ENCODE assay signal across 8 mouse cellular contexts in genomic region chr5:67532351-67532750, GRCm38 (mm10).
A peak's percentile ranks its signal among the peaks of the same experiment; 100 is the strongest.
DNase-seq lines count a peak whose midpoint lies in the region; ATAC-seq lines count a peak whose summit lies in the region.

No protein-coding gene starts in this region.

- no peaks in the 10 kb centered on the region; the same call in 1 of the 2 replicates for H3K27me3 ChIP-seq in intestine, embryonic 15.5 days (replicated peaks)
- peaks cover 46% of the 10 kb centered on the region for H3K27me3 ChIP-seq in midbrain, embryonic 10.5 days (ENCODE audit: low read depth, poor library complexity, severe bottlenecking)

- intact Hi-C loops in gastrocnemius, postnatal 36 days (cut with DNase I), result loop anchor here (2.0 to 5.0 kb wide), 2 partner anchors 194 to 480 kb away; no protein-coding TSS in a partner anchor
- intact Hi-C loops in left cerebral cortex, postnatal 14 days (cut with DNase I), result loop anchor here (2.0 to 10.0 kb wide), 4 partner anchors 90 to 582 kb away; no protein-coding TSS in a partner anchor

- peaks cover 4% of the 10 kb centered on the region for H3K4me1 ChIP-seq in intestine, embryonic 15.5 days (replicated peaks)
- H3K4me1 ChIP-seq in midbrain, embryonic 10.5 days, result peaks cover 11% of the 10 kb centered on the region

- WGBS in intestine, embryonic 15.5 days, result 3% methylated on average over 12 of the region's 12 CpGs
- WGBS in midbrain, embryonic 10.5 days, result 4% methylated on average over 12 of the region's 12 CpGs

- H3K4me2 ChIP-seq in intestine, embryonic 15.5 days (replicated peaks), result peak overlapping the region; percentile 39

- no peaks in the 10 kb centered on the region for H3K9me3 ChIP-seq in intestine, embryonic 15.5 days
- no peaks in the 10 kb centered on the region for H3K9me3 ChIP-seq in midbrain, embryonic 10.5 days (replicated peaks)

- no peak overlapping the region for H3K9ac ChIP-seq in intestine, embryonic 15.5 days

- DNase-seq in adrenal gland, adult 8-10 months, result peak; percentile 39
- DNase-seq in embryo, embryonic 11.5 days (ENCODE audit: low read depth, low spot score), result peak; percentile 77
- peak; percentile 67 to 69 for DNase-seq in gastrocnemius, postnatal 36 days
- DNase-seq in left cerebral cortex, postnatal 14 days (ENCODE audit: low spot score in 2 of 2), result peak; percentile 82 to 90
- peak; percentile 88 for DNase-seq in midbrain, embryonic 10.5 days (ENCODE audit: low spot score)
- DNase-seq in right cerebral cortex, postnatal 36 days (ENCODE audit: low spot score in 2 of 2), result peak; percentile 56 to 68
- DNase-seq in urinary bladder, postnatal 4 days (ENCODE audit: low spot score in 2 of 2), result peak; percentile 55 to 84

- no peak overlapping the region for H3K27ac ChIP-seq in intestine, embryonic 15.5 days
- 0 out of 2 replicates have a peak overlapping the region, but pooled peaks have one; percentile 52 for H3K27ac ChIP-seq in midbrain, embryonic 10.5 days (replicated peaks)

- no peak overlapping the region for H3K4me3 ChIP-seq in intestine, embryonic 15.5 days (replicated peaks)
- H3K4me3 ChIP-seq in midbrain, embryonic 10.5 days, result peak overlapping the region; percentile 39

- H3K36me3 ChIP-seq in intestine, embryonic 15.5 days, result no peaks in the 10 kb centered on the region
- no peaks in the 10 kb centered on the region for H3K36me3 ChIP-seq in midbrain, embryonic 10.5 days

- peak; percentile 84 for ATAC-seq in intestine, embryonic 15.5 days
